Mouse (Mus musculus) colon, adult 2 months (tissue): ENCODE measurements around the gene Rpgrip1. TPM values are rescaled to one million over a fixed set of nuclear protein-coding genes. Genes with fewer than 3 reads are reported as not detected.

ENCODE experiments used
- polyA plus RNA-seq: library from polyadenylated mRNA; depleted of rRNA; stranded (reverse); fragments of >200 nt; gene quantifications from 2 replicates; pipeline ENCODE4 v1.2.3, GENCODE M21; 2012; rRNA removed

The Rpgrip1 gene
- 0.65 and 4.2 TPM in 2 replicates for polyA plus RNA-seq

GRCm38 (mm10) chr14:52110346-52110745 lies at the start of gene Rpgrip1:
TSS of gene Rpgrip1 (plus strand) at chr14:52110704.

GRCm38 (mm10) chr14:52103856-52104676 lies 6.4 kb upstream of the Rpgrip1 start, which contains the start of gene Hnrnpc:
TSS of gene Hnrnpc (minus strand) at chr14:52104028.

GRCm38 (mm10) chr14:52197156-52197878 lies 86.8 kb downstream of the Rpgrip1 start, which contains the start of gene Supt16:
TSS of gene Supt16 (minus strand) at chr14:52197416.

Other genes with a start within 250 kb of the Rpgrip1 start
- 32.3 and 33.9 TPM in 2 replicates for gene Mettl17, start 225.9 kb upstream of the Rpgrip1 start, polyA plus RNA-seq
- 0.81 and 1.2 TPM in 2 replicates for gene Slc39a2, start 217.8 kb upstream of the Rpgrip1 start, polyA plus RNA-seq
- gene Ndrg2, start 196.5 kb upstream of the Rpgrip1 start, polyA plus RNA-seq, result 357 and 436 TPM in 2 replicates
- gene Tppp2, start 192.3 kb upstream of the Rpgrip1 start, polyA plus RNA-seq, result not detected in 2 replicates
- gene Rnase13, start 187.9 kb upstream of the Rpgrip1 start, polyA plus RNA-seq, result not detected in 2 replicates
- 60.1 and 67.2 TPM in 2 replicates for gene Arhgef40, start 126.0 kb upstream of the Rpgrip1 start, polyA plus RNA-seq
- gene Tmem253, start 95.0 kb upstream of the Rpgrip1 start, polyA plus RNA-seq, result 22.6 and 24.3 TPM in 2 replicates
- gene Zfp219, start 90.0 kb upstream of the Rpgrip1 start, polyA plus RNA-seq, result 109 and 111 TPM in 2 replicates
- gene Olfr221, start 68.2 kb upstream of the Rpgrip1 start, polyA plus RNA-seq, result not detected in 2 replicates
- gene Hnrnpc, start 6.7 kb upstream of the Rpgrip1 start, polyA plus RNA-seq, result 34.3 and 44.8 TPM in 2 replicates
- gene Supt16, start 86.7 kb downstream of the Rpgrip1 start, polyA plus RNA-seq, result 4.6 and 5.1 TPM in 2 replicates
- 20.4 and 20.8 TPM in 2 replicates for gene Chd8, start 147.1 kb downstream of the Rpgrip1 start, polyA plus RNA-seq
- 19.3 and 25.7 TPM in 2 replicates for gene Tox4, start 168.4 kb downstream of the Rpgrip1 start, polyA plus RNA-seq
- 3.2 TPM in 2 replicates for gene Rab2b, start 168.8 kb downstream of the Rpgrip1 start, polyA plus RNA-seq
- gene Mettl3, start 194.4 kb downstream of the Rpgrip1 start, polyA plus RNA-seq, result 14.6 and 19.4 TPM in 2 replicates
- gene Sall2, start 218.1 kb downstream of the Rpgrip1 start, polyA plus RNA-seq, result 2.3 and 2.4 TPM in 2 replicates
- not detected in 2 replicates for gene Olfr1513, start 245.7 kb downstream of the Rpgrip1 start, polyA plus RNA-seq